Mouse (Mus musculus) G1E (cell line): ENCODE measurements at regions not wholly inside any gene's neighbourhood (a gene's known extent, or its start where the extent isn't known, plus 50 kb on each side); places are given as distances from the start of the nearest gene placed in this dataset.

Source experiments
- CTCF ChIP-seq: IDR thresholded peaks from 2 replicates; pipeline ENCODE4 v1.5.1; 2012; ENCODE audit warnings: low read depth, low read length, inconsistent platforms, mixed read lengths
- POLR2AphosphoS5 ChIP-seq: IDR thresholded peaks from 2 replicates; pipeline ENCODE4 v1.6.1; 2012; ENCODE audit warnings: low read depth, low read length, inconsistent platforms; ENCODE audit not compliant: insufficient replicate concordance

DNA sequence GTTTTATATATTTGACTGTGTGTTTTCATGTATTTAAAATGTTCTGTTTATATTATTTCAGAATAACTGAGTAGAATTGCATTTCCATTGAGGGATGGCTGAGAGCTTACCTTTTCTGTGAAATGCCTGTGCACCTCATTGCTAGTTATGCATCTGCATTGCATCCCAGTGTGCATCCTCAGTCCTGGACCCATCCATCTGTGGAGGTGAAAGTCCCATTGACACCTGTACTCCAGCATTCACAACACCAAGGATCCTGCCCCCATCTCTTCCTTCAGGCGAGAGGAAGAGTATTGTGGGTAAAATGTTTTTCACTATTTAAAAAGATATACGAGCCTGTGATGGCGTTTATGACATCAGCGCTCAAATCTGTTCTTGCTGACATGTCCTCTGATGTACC is 134.6 kb upstream of the 4933402D24Rik start:
- TF ChIP-seq CTCF (no peak), POLR2AphosphoS5 (no peak)
